Mouse (Mus musculus): Measurements from ENCODE around the gene Gm10197. TPM values are rescaled to one million over a fixed set of nuclear protein-coding genes. Genes with fewer than 3 reads are reported as not detected.

The Gm10197 gene
- polyA plus RNA-seq (2012; fragmentation: generic; extraction: Trizol): not detected

GRCm38 (mm10) chr19:53371666-53372065 is at the start of gene Gm10197:
Gene Gm10197, minus strand, starts transcription at chr19:53371766.

GRCm38 (mm10) chr19:53390495-53391007 is 19.0 kb upstream of the Gm10197 start, which contains the start of gene Smndc1:
Gene Smndc1, minus strand, starts transcription at chr19:53390578.

Other genes starting within 250 kb of the Gm10197 start
- 10 to 100 TPM in 1 of 2 experiments, under 1 TPM in 1; 0.60 to 22.7 TPM for gene Add3, start 231.3 kb downstream of the Gm10197 start, polyA plus RNA-seq (2012; fragmentation: generic; extraction: Trizol)
- 10 to 100 TPM in 1 of 2 experiments, 1 to 10 TPM in 1; 2.1 to 18.1 TPM for gene Mxi1, start 61.2 kb downstream of the Gm10197 start, polyA plus RNA-seq (2012; fragmentation: generic; extraction: Trizol)
- gene Smndc1, start 18.8 kb upstream of the Gm10197 start, polyA plus RNA-seq (2012; fragmentation: generic; extraction: Trizol): 10 to 100 TPM in 1 of 2 experiments, 1 to 10 TPM in 1; 8.0 to 21.1 TPM
- 10 to 100 TPM in 1 of 2 experiments, 1 to 10 TPM in 1; 7.8 to 12.3 TPM for gene Dusp5, start 157.3 kb upstream of the Gm10197 start, polyA plus RNA-seq (2012; fragmentation: generic; extraction: Trizol)
- gene Nutf2-ps1, start 217.3 kb upstream of the Gm10197 start, polyA plus RNA-seq (2012; fragmentation: generic; extraction: Trizol): 10 to 100 TPM; 16.7 to 32.8 TPM
- gene Smc3, start 228.6 kb upstream of the Gm10197 start, polyA plus RNA-seq (2012; fragmentation: generic; extraction: Trizol): 1 to 10 TPM; 1.9 to 7.8 TPM